Mouse (Mus musculus) lung, embryonic 16.5 days (tissue): ENCODE results near the gene Duxbl1. TPM values are rescaled to one million over a fixed set of nuclear protein-coding genes. Genes with fewer than 3 reads are reported as not detected.
"Not testable (repeated sequence)": the region's sequence is repeated elsewhere in the genome, so short reads cannot be mapped to it uniquely, and the experiment has no call there.

Source experiments
- ATAC-seq: fragments of 200-750 bp; cut with Nextera tagmentation; 2 replicates; pipeline ENCODE4 v1.8.0; 2017; ENCODE audit warnings: low read depth, mild to moderate bottlenecking, moderate library complexity
- H3K27ac ChIP-seq: fragments of 300-500 bp; sonication (generic); 2 replicates; pipeline ENCODE4 v1.5.1; 2014; ENCODE audit warnings: mild to moderate bottlenecking, control low read depth, low read length
- H3K27me3 ChIP-seq: fragments of 300-500 bp; sonication (generic); 2 replicates; pipeline ENCODE4 v1.6.1; 2014; ENCODE audit warnings: low read depth, low read length, mixed read lengths; ENCODE audit not compliant: control insufficient read depth, insufficient read depth
- H3K36me3 ChIP-seq: fragments of 300-500 bp; sonication (generic); 2 replicates; pipeline ENCODE4 v1.6.1; 2014; ENCODE audit warnings: low read length; ENCODE audit not compliant: control insufficient read depth, insufficient read depth
- H3K4me1 ChIP-seq: fragments of 300-500 bp; sonication (generic); replicated peaks from 2 replicates; pipeline ENCODE4 v1.6.1; 2014; ENCODE audit warnings: low read length, mixed read lengths; ENCODE audit not compliant: control insufficient read depth, insufficient read depth
- H3K4me2 ChIP-seq: fragments of 300-500 bp; sonication (generic); 2 replicates; pipeline ENCODE4 v1.6.1; 2014; ENCODE audit warnings: low read depth, low read length, control low read depth
- H3K4me3 ChIP-seq: fragments of 300-500 bp; sonication (generic); 2 replicates; pipeline ENCODE4 v1.5.1; 2014; ENCODE audit warnings: mild to moderate bottlenecking, low read length, control low read depth
- H3K9ac ChIP-seq: fragments of 300-500 bp; sonication (generic); 2 replicates; pipeline ENCODE4 v1.6.1; 2014; ENCODE audit warnings: low read length, control low read depth
- H3K9me3 ChIP-seq: fragments of 300-500 bp; sonication (generic); 2 replicates; pipeline ENCODE4 v1.6.1; 2016; ENCODE audit warnings: low read length; ENCODE audit not compliant: control insufficient read depth
- WGBS: fragments of 180-500 bp; shearing (Covaris S2); extraction: QIAGEN DNeasy Blood & Tissue Kit; methylation state at CpG from one replicate; pipeline ENCODE4 v1.1.7; 2014; 5-methylcytosine and 5-hydroxymethylcytosine counted together
- polyA plus RNA-seq: library from polyadenylated mRNA; unstranded; fragments of >200 nt; fragmentation: Nextera tagmentation; extraction: Ambion mirVana; gene quantifications from 2 replicates; pipeline ENCODE4 v1.2.1, GENCODE M21; 2015

Duxbl1 gene
- polyA plus RNA-seq, 1 experiment from 2014 or later = 1.0 TPM

DNA sequence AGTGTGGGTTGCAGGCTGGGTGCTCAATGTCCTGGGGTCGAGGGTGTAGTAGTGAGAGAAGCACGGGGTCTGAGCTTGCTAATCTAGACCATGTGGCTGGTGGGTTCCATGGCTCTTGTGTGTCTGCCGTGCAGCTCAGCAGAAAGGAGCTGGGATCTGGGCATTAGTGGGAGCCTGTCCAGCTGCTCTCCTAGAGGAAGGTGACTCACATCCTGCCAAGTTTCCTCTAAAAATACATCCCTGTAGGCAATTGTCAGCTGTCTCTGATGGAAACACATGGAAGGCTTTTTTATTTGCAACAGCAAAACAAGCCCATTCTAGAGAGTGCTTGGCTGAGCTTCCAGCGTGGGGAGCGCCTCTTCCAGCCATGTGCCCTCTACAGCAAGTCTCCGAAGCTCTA lies 44.5 kb downstream of the Duxbl1 start:
- not testable (repeated sequence) for H3K4me2 ChIP-seq, H3K9ac ChIP-seq, H3K4me1 ChIP-seq, H3K27ac ChIP-seq, H3K4me3 ChIP-seq, H3K27me3 ChIP-seq, H3K36me3 ChIP-seq, H3K9me3 ChIP-seq
- WGBS = no CpG with 5 or more reads among the region's 6 CpGs
- peak; percentile 43; the same call in 1 of the 2 replicates for ATAC-seq

- ATAC-seq, H3K27me3 ChIP-seq, H3K4me3 ChIP-seq, H3K27ac ChIP-seq, H3K36me3 ChIP-seq, H3K9me3 ChIP-seq, H3K9ac ChIP-seq, H3K4me2 ChIP-seq, H3K4me1 ChIP-seq: not testable (repeated sequence)
- WGBS = no CpG with 5 or more reads among the region's 12 CpGs
Observed at GRCm38 (mm10) chr14:26025653-26026052, 47.3 kb downstream of the Duxbl1 start.

DNA sequence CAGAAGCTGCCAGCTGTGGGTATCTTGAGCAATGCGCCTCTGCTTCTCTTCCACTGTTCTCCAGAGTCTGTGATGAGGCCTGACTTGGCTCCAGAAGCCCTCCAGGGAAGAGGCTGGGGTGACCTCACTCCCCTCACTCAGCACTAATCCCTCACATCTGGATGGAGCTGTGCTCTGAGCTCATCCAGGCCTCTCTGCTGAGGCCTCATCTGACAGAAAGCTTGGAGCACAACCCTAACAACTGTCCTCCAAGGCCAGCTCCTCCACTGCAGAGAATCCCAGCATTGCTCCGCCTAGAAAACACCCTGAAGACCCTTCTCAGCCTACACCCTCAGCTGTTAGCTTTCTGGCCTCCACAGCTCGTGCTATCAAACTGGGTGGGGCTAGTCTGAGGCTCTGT lies 56.0 kb downstream of the Duxbl1 start:
- not testable (repeated sequence) for H3K9ac ChIP-seq, H3K27ac ChIP-seq, H3K9me3 ChIP-seq, H3K4me1 ChIP-seq, H3K36me3 ChIP-seq, H3K4me3 ChIP-seq, H3K4me2 ChIP-seq, H3K27me3 ChIP-seq
- ATAC-seq = peak; percentile 60
- no CpG with 5 or more reads among the region's 3 CpGs for WGBS

- no CpG with 5 or more reads among the region's 6 CpGs for WGBS
- not testable (repeated sequence) for H3K4me3 ChIP-seq, H3K9ac ChIP-seq, H3K27me3 ChIP-seq, H3K4me1 ChIP-seq, H3K36me3 ChIP-seq, H3K27ac ChIP-seq, H3K9me3 ChIP-seq, H3K4me2 ChIP-seq
- ATAC-seq = peak; percentile 78
Observed at GRCm38 (mm10) chr14:26035439-26035838, 57.1 kb downstream of the Duxbl1 start.

Other genes starting within 250 kb of the Duxbl1 start
- gene Zcchc24, start 209.5 kb upstream of the Duxbl1 start, polyA plus RNA-seq = 12.8 and 14.6 TPM in 2 replicates
- 32.0 and 34.2 TPM in 2 replicates for gene Anxa11, start 136.4 kb upstream of the Duxbl1 start, polyA plus RNA-seq
- 5.3 and 10.5 TPM in 2 replicates for gene Plac9a, start 75.5 kb upstream of the Duxbl1 start, polyA plus RNA-seq
- gene Tmem254a, start 50.9 kb upstream of the Duxbl1 start, polyA plus RNA-seq = 4.2 and 5.2 TPM in 2 replicates
- gene Cphx1, start 40.3 kb upstream of the Duxbl1 start, polyA plus RNA-seq = 0.09 TPM in 1 of 2 replicates, not detected in the other
- 101 and 114 TPM in 2 replicates for gene Gm9780, start 64.1 kb downstream of the Duxbl1 start, polyA plus RNA-seq
- gene Tmem254c, start 88.8 kb downstream of the Duxbl1 start, polyA plus RNA-seq = 48.8 and 50.5 TPM in 2 replicates
- gene Cphx2, start 102.9 kb downstream of the Duxbl1 start, polyA plus RNA-seq = not detected in 2 replicates
- gene Cphx3, start 103.7 kb downstream of the Duxbl1 start, polyA plus RNA-seq = not detected in 2 replicates
- gene Duxbl2, start 139.8 kb downstream of the Duxbl1 start, polyA plus RNA-seq = 1.3 TPM in 1 of 2 replicates, not detected in the other
- gene Plac9b, start 203.9 kb downstream of the Duxbl1 start, polyA plus RNA-seq = 88.7 and 100 TPM in 2 replicates
- 33.1 and 46.1 TPM in 2 replicates for gene Tmem254b, start 228.5 kb downstream of the Duxbl1 start, polyA plus RNA-seq